Mouse (Mus musculus): ENCODE measurements around the gene Csnk2a2. TPM values are rescaled to one million over a fixed set of nuclear protein-coding genes. Genes with fewer than 3 reads are reported as not detected.

Gene Csnk2a2
- 10 to 100 TPM; 38.4 to 50.9 TPM for total RNA-seq (2023)

GRCm38 (mm10) chr8:95490006-95490405 lies at the start of gene Csnk2a2:
Csnk2a2 (minus strand) TSS chr8:95490039.

DNA sequence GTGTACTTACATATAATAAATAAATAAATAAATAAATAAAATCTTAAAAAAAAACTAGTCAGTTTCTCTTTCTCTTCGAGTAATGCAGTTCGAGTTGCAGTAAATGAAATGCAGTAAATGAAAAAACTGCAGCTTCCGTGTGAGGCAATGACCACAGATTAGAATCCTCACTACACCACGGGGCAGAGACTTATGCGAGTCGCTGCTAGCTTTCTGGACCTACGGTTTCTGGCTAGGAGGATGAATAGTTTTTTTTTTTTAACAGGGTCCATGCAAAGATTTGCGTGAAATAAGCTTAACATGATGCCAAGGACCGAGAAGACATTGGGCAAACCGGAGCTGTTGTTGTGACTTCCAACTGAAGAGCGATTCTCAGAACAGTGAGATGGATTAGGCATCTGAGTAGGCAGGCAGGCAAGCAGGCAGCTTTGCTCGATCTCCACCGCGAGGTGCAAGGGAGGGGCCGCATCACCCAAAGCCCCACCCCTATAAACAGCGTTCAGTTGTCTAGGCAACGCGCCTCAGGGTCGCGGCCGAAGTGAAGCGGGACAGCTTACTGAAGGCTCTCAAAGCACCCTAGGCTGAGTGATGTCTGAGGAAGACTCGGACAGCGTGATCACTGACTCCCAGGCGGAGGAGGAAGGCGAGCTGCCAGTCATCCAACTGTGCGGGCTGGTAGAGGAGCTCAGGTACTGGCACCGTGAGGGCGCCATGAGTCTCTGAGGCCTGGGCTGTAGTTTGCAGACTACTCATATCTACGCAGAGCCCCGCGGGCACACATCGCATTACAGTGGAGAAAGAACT lies 43.9 kb upstream of the Csnk2a2 start, which contains the start of gene Ccdc113:
Gene Ccdc113, plus strand, starts transcription at position 502 of the 804 bp plus-strand sequence.

GRCm38 (mm10) chr8:95434686-95435439 lies 55.0 kb downstream of the Csnk2a2 start, which contains the start of gene Cfap20:
Cfap20 (minus strand) TSS chr8:95434869.

Other genes starting within 250 kb of the Csnk2a2 start
- 1 to 10 TPM in 1 of 2 experiments, under 1 TPM in 1; 0.88 to 1.1 TPM for gene Cngb1, start 183.5 kb downstream of the Csnk2a2 start, total RNA-seq (2023)
- gene Tepp, start 179.5 kb downstream of the Csnk2a2 start, total RNA-seq (2023), result not detected
- gene Zfp319, start 158.1 kb downstream of the Csnk2a2 start, total RNA-seq (2023), result 10 to 100 TPM; 10.7 to 12.8 TPM
- 10 to 100 TPM; 40.8 to 43.2 TPM for gene Usb1, start 157.8 kb downstream of the Csnk2a2 start, total RNA-seq (2023)
- gene Mmp15, start 137.8 kb downstream of the Csnk2a2 start, total RNA-seq (2023), result under 1 TPM in 1 of 2 experiments, not detected in 1; 0.11 TPM
- 10 to 100 TPM; 35.1 to 43.0 TPM for gene Cfap20, start 55.2 kb downstream of the Csnk2a2 start, total RNA-seq (2023)
- not detected for gene Ccdc113, start 44.0 kb upstream of the Csnk2a2 start, total RNA-seq (2023)
- not detected for gene Prss54, start 86.3 kb upstream of the Csnk2a2 start, total RNA-seq (2023)
- 1 to 10 TPM; 6.0 to 6.6 TPM for gene Gins3, start 143.4 kb upstream of the Csnk2a2 start, total RNA-seq (2023)
- gene Ndrg4, start 186.9 kb upstream of the Csnk2a2 start, total RNA-seq (2023), result under 1 TPM in 1 of 2 experiments, not detected in 1; 0.13 TPM
- 1 to 10 TPM; 7.9 to 8.2 TPM for gene Setd6, start 225.8 kb upstream of the Csnk2a2 start, total RNA-seq (2023)

All from neutrophil, adult 59 days (primary cell).